Mouse (Mus musculus) heart, embryonic 16.5 days (tissue): ENCODE measurements at regions not wholly inside any gene's neighbourhood (a gene's known extent, or its start where the extent isn't known, plus 50 kb on each side); places are given as distances from the start of the nearest gene placed in this dataset.

Experiments
- ATAC-seq: fragments of 200-750 bp; cut with Nextera tagmentation; replicated peaks from 2 replicates; pipeline ENCODE4 v1.8.0; 2017; ENCODE audit warnings: moderate number of reproducible peaks; ENCODE audit not compliant: insufficient read depth, low FRiP score; ENCODE audit errors: extremely low read depth
- H3K27ac ChIP-seq: fragments of 300-500 bp; sonication (generic); 2 replicates; pipeline ENCODE4 v1.5.1; 2014; ENCODE audit warnings: mild to moderate bottlenecking, low read length, control low read depth, moderate library complexity
- H3K27me3 ChIP-seq: fragments of 300-500 bp; sonication (generic); 2 replicates; pipeline ENCODE4 v1.6.1; 2014; ENCODE audit warnings: low read length, mixed read lengths; ENCODE audit not compliant: control insufficient read depth, insufficient read depth
- H3K36me3 ChIP-seq: fragments of 300-500 bp; sonication (generic); 2 replicates; pipeline ENCODE4 v1.6.1; 2014; ENCODE audit not compliant: control insufficient read depth, insufficient read depth
- H3K4me1 ChIP-seq: fragments of 300-500 bp; sonication (generic); 2 replicates; pipeline ENCODE4 v1.6.1; 2014; ENCODE audit warnings: low read length, mixed read lengths; ENCODE audit not compliant: control insufficient read depth, insufficient read depth
- H3K4me2 ChIP-seq: fragments of 300-500 bp; sonication (generic); 2 replicates; pipeline ENCODE4 v1.6.1; 2014; ENCODE audit warnings: low read depth, mild to moderate bottlenecking, control low read depth, low read length
- H3K4me3 ChIP-seq: fragments of 300-500 bp; sonication (generic); 2 replicates; pipeline ENCODE4 v1.5.1; 2014; ENCODE audit warnings: mild to moderate bottlenecking, control low read depth, low read length
- H3K9ac ChIP-seq: fragments of 300-500 bp; sonication (generic); 2 replicates; pipeline ENCODE4 v1.6.1; 2014; ENCODE audit warnings: low read length, control low read depth
- H3K9me3 ChIP-seq: fragments of 300-500 bp; sonication (generic); replicated peaks from 2 replicates; pipeline ENCODE4 v1.6.1; 2016; ENCODE audit warnings: low read length; ENCODE audit not compliant: control insufficient read depth
- WGBS: fragments of 180-500 bp; shearing (Covaris S2); extraction: QIAGEN DNeasy Blood & Tissue Kit; methylation state at CpG from one replicate; pipeline ENCODE4 v1.1.7; 2014; 5-methylcytosine and 5-hydroxymethylcytosine counted together

DNA sequence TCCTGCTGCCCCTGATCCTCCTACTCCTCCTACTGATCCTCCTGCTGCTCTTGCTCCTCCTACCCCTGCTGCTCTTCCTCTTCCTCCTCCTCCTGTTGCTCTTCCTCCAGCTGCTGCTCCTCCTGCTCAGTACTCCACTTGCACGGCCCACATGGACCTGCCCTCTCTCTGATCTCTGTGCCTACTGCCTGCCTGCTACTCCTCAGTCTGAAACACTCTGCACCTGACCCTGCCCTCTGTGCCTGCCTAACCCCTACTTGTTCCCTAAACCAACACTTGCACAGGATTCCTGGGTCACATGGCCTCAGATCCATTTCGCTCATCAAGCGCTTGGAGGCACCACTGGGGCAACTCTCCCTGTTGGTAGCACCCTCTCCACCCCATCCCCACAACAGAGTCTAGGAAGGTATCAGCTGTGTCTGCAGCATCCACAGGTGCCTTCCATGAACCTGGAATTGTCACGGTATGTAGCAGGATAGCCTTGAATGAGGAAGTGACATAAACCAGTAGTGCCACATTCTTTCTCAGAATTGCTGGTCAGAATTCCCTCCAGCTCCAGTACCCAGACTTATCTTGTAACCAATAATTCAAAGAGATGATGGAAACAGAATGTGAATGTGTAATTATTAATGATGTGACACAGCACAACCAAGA, 430.2 kb downstream of the Atp23 start:
- no peak for ATAC-seq
- WGBS: 64% methylated on average over 4 of the region's 4 CpGs

DNA sequence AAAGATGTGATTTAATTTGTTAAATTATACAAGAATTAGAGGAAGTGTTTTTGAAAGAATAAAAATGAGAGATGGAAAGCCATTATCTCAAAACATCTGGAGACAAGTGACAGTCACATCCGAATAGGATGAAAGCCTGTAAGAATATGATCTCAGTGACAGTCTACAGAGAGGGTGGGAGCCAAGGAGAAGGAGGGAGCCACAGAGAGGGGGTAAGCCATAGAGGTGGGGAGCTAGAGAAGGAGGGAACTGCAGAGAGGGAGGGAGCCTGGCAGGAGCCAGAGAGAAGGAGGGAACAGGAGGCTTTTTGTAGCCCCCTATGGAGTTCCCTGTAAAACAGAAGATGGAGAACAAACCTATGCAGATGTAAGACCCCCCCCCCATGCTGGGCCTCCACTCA, 438.4 kb downstream of the Atp23 start:
- Histone ChIP-seq H3K4me3 (no peak overlapping the region), H3K27me3 (no peaks in the 10 kb centered on the region), H3K4me1 (no peaks in the 10 kb centered on the region), H3K36me3 (no peaks in the 10 kb centered on the region), H3K4me2 (no peak overlapping the region), H3K9ac (no peak overlapping the region), H3K27ac (no peak overlapping the region), H3K9me3 (peaks cover 6% of the 10 kb centered on the region; the same call in 1 of the 2 replicates)
- no peak for ATAC-seq
- 59% methylated on average over 1 of the region's 1 CpGs for WGBS

More for the DNA sequence above, 430.2 kb downstream of the Atp23 start:
- Histone ChIP-seq H3K9me3 (0 out of 2 replicates have a peak, but pooled peaks cover 3% of the 10 kb centered on the region), H3K36me3 (no peaks in the 10 kb centered on the region), H3K9ac (no peak overlapping the region), H3K4me2 (no peak overlapping the region), H3K4me1 (no peaks in the 10 kb centered on the region), H3K27me3 (no peaks in the 10 kb centered on the region), H3K27ac (no peak overlapping the region), H3K4me3 (no peak overlapping the region)

DNA sequence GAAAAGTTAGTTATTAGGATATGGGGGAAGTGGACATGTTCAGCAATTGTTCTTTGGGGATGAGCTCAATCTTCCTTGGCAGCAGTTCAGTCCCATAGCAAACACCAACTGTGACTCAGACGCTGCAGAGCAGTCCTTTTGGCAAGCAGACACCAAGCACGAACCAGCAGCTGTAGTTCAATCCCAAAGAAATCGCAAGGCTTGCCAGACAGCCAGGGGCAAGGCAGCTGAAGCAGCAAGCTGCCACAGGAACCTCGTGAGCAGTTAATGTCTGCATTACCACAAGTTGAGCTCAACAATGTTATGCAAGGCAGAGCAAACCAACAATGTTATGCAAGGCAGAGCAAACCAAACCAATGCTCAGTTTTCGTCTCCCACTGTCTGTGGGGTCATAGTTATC, 442.6 kb downstream of the Atp23 start:
- H3K27me3 ChIP-seq: no peaks in the 10 kb centered on the region
- H3K9me3 ChIP-seq: peaks cover 7% of the 10 kb centered on the region
- no peak for ATAC-seq
- H3K27ac ChIP-seq: no peak overlapping the region
- no peak overlapping the region for H3K9ac ChIP-seq
- no peaks in the 10 kb centered on the region for H3K4me1 ChIP-seq
- H3K36me3 ChIP-seq: no peaks in the 10 kb centered on the region
- 72% methylated on average over 5 of the region's 5 CpGs for WGBS
- no peak overlapping the region for H3K4me3 ChIP-seq
- no peak overlapping the region for H3K4me2 ChIP-seq

DNA sequence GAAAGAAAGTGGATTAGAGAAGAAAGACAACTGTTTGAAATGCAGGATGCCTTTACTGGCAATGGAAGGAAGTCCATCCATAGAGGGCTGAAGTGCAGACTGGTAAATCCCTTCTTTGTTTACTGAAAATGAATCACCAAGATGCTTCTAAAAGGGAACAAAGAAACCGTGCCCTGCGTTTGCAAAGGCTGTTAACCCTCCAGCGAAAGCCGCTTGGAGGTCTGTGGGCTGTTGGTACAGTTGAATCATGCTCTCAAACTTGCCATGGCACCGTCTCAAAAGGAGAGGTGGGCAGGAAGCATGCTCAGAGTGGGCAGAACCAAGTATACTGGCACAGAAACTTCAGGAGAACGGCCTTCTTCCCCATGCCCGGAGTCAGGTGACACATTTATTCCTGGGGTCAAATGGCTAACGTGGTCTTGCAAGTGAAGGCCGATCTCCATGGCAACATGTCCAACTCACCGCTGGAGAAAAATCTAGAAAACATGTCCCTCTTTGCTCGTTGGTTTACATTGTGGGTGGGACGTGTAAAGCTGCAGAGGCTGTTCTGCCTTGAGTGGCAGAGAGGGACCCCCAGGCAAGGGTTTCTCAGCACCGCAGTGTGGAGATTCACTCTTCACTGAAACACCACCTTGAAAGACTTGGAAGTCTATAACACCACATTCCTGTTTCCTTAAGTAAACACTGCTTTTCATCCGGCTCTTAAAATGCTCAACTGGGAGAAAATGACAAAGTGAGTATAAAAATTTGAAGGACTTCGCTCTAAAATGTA, 448.2 kb downstream of the Atp23 start:
- Histone ChIP-seq H3K4me3 (no peak overlapping the region), H3K36me3 (no peaks in the 10 kb centered on the region), H3K4me2 (no peak overlapping the region), H3K27ac (no peak overlapping the region), H3K4me1 (no peaks in the 10 kb centered on the region), H3K27me3 (no peaks in the 10 kb centered on the region), H3K9ac (no peak overlapping the region), H3K9me3 (peaks cover 4% of the 10 kb centered on the region)
- 82% methylated on average over 15 of the region's 15 CpGs for WGBS
- ATAC-seq: no peak

DNA sequence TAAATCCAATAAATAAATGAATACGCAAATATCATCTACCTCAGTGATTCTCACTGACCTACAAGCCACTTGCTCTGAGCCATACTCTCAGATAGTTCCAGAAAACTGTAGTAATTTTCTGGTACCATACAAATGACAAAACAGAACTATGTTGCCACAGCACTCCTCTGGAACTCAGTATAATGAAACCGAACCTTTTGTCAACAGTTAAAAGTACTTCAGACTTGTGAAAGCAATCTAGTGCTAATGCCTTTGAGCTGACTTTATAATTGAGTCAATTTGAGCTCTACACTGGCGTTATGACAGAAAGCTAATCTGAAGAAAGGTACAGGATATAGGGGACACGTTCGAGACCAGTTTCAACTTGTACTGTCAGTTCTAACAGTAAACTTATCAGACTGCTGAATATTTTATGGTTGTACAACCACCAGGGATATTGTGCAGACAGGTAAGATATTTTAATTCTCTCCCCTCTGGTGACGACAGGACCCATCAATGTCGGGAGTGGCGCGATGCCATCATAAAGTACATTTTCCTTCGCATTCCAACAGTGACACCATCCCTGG, 449.0 kb downstream of the Atp23 start:
- H3K4me1 ChIP-seq: no peaks in the 10 kb centered on the region
- 73% methylated on average over 10 of the region's 10 CpGs for WGBS
- no peak overlapping the region for H3K4me2 ChIP-seq
- H3K9me3 ChIP-seq: peaks cover 4% of the 10 kb centered on the region
- no peaks in the 10 kb centered on the region for H3K27me3 ChIP-seq
- no peak overlapping the region for H3K4me3 ChIP-seq
- no peak for ATAC-seq
- no peak overlapping the region for H3K27ac ChIP-seq
- H3K36me3 ChIP-seq: no peaks in the 10 kb centered on the region
- no peak overlapping the region for H3K9ac ChIP-seq

DNA sequence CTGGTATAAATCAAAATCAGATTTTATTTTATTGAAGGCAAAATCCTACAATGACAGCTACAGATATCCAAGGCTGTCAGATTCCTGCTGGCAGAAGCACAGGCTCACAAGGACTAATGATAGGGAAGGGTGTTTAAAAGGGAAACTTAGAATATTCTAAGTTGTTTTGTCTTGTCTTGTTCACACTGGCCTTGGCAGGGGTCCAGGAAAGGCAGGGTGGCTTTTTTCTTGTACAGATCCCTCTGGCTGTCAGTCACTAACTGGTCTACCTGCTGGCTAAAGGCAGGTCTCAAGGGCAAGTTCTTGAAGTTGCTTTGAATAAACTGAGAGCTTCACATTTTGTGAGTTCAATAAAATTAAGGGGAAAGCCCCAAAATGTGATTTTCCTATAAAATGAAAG, 465.3 kb downstream of the Lrig3 start:
- H3K4me2 ChIP-seq: no peak overlapping the region
- H3K36me3 ChIP-seq: no peaks in the 10 kb centered on the region
- H3K27ac ChIP-seq: no peak overlapping the region
- no peaks in the 10 kb centered on the region for H3K9me3 ChIP-seq
- H3K4me1 ChIP-seq: no peaks in the 10 kb centered on the region
- no peak overlapping the region for H3K9ac ChIP-seq
- ATAC-seq: no peak
- H3K27me3 ChIP-seq: no peaks in the 10 kb centered on the region
- H3K4me3 ChIP-seq: no peak overlapping the region

DNA sequence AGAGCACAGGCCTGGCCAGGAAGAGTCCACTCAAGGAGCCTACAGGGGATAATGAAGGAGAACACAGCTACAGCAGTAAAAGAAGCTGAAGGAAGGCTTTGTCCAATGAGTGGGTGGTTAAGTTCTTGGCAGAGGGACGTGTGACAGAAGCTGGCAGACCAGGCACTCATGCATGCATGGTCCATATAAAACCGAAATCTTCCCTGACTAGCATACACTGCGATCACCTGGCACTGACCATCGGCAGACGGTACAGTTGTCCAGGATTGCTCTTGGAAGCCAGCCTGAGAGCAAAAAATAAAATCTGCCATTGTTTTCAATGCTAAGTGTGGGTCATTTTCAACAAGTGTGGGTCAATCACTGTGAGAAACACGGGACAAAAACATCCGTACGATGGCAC, 464.4 kb downstream of the Lrig3 start:
- Histone ChIP-seq H3K4me2 (no peak overlapping the region), H3K27me3 (no peaks in the 10 kb centered on the region), H3K4me1 (no peaks in the 10 kb centered on the region), H3K36me3 (no peaks in the 10 kb centered on the region), H3K9ac (no peak overlapping the region), H3K9me3 (no peaks in the 10 kb centered on the region), H3K27ac (no peak overlapping the region), H3K4me3 (no peak overlapping the region)
- 86% methylated on average over 8 of the region's 8 CpGs for WGBS
- no peak for ATAC-seq

DNA sequence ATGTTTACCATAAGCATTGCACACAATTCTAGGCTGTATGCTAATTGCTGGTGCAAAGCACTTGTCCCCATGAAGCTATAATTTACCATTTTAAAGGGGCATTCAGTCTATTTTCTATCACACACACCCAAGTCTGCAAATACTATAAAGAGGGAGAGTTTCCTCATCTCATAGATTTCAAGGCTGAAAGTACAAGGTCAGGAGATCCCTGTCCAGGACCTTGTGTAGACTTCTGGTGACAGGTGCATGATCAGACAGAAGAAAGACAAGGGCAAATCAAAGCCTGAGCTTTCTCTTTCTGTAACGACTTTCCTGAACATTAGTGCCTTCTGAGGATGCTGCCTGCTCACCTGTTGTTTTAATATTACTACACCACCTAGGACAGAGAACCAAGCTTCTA, 463.5 kb downstream of the Lrig3 start:
- Histone ChIP-seq H3K9ac (no peak overlapping the region), H3K4me3 (no peak overlapping the region), H3K27ac (no peak overlapping the region), H3K36me3 (no peaks in the 10 kb centered on the region), H3K27me3 (no peaks in the 10 kb centered on the region), H3K9me3 (no peaks in the 10 kb centered on the region), H3K4me2 (no peak overlapping the region), H3K4me1 (no peaks in the 10 kb centered on the region)
- ATAC-seq: no peak
- 75% methylated on average over 1 of the region's 1 CpGs for whole genome bisulfite sequencing

DNA sequence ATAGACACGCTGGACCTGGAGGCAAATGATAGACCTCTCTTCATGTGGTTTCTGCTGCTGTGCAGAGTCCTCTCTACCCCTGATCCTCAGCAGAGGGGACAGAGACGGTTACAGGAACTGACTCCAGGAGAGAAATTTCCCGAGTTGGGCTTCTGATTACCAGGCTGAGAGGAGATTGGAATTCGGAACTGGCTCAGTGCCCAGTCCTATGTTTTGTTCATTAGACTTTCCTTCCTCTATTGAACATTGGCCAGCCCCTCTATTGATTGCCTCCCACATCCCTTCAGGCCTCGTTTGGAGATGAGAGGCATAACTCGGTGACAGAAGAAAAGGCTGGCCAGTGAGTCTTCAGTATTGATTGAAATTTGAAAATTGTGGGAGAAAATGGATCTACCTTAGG, 456.1 kb downstream of the Lrig3 start:
- no peak for ATAC-seq
- WGBS: 38% methylated on average over 6 of the region's 6 CpGs
- H3K4me3 ChIP-seq: no peak overlapping the region

More for the DNA sequence above, 456.1 kb downstream of the Lrig3 start:
- H3K4me2 ChIP-seq: no peak overlapping the region
- no peaks in the 10 kb centered on the region for H3K27me3 ChIP-seq
- H3K4me1 ChIP-seq: no peaks in the 10 kb centered on the region
- H3K9ac ChIP-seq: no peak overlapping the region
- H3K27ac ChIP-seq: no peak overlapping the region
- H3K36me3 ChIP-seq: no peaks in the 10 kb centered on the region
- no peaks in the 10 kb centered on the region for H3K9me3 ChIP-seq
